Mouse (Mus musculus) liver, embryonic 16.5 days (tissue): ENCODE results near the gene Mup3. TPM values are rescaled to one million over a fixed set of nuclear protein-coding genes. Genes with fewer than 3 reads are reported as not detected.

Source experiments
- polyA plus RNA-seq: library from polyadenylated mRNA; unstranded; fragments of >200 nt; fragmentation: Nextera tagmentation; extraction: Ambion mirVana; gene quantifications from 2 replicates; pipeline ENCODE4 v1.2.1, GENCODE M21; 2015

The Mup3 gene
- polyA plus RNA-seq, 1 experiment from 2014 or later: not detected

Other genes with a start within 250 kb of the Mup3 start
- 0.14 TPM in 1 of 2 replicates, not detected in the other for gene Mup20, start 33.2 kb downstream of the Mup3 start, polyA plus RNA-seq
- not detected in 2 replicates for gene Mup21, start 63.5 kb upstream of the Mup3 start, polyA plus RNA-seq
- gene Zfp37, start 143.7 kb upstream of the Mup3 start, polyA plus RNA-seq: 0.47 and 0.64 TPM in 2 replicates
- 9.7 and 10.7 TPM in 2 replicates for gene Slc31a2, start 175.2 kb upstream of the Mup3 start, polyA plus RNA-seq